Mouse (Mus musculus): ENCODE data around the gene Apbb2.

DNA sequence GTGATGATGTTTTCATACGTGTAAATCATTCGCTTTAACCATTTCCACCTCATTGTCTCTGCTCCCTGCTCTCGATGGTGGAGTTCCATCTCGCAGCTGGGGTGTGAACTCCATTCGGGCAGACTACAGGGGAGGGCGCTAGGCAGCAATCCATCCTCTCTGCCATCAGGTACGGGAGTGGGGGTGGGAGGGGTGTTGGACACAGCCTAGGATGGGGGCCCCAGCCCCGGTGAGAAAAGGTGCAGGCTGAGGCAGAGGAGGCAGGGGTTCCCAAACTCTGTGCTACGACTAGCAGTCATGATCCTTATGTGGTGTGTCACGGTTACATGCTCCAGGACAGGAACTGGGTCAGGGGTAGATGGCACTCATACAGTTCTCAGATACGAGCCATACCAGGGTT lies 144.4 kb downstream of the Apbb2 start:
- TF ChIP-seq GATA1 (IDR thresholded peaks at IDR 0.05; ENCODE audit: borderline replicate concordance, low read length) (no peak), FLI1 (IDR thresholded peaks at IDR 0.05; ENCODE audit: low read length) (no peak)
